Mouse (Mus musculus): ENCODE results near the gene Hirip3. TPM values are rescaled to one million over a fixed set of nuclear protein-coding genes. Genes with fewer than 3 reads are reported as not detected.

The Hirip3 gene
- polyA plus RNA-seq, 1 experiment: 6.6 TPM

DNA sequence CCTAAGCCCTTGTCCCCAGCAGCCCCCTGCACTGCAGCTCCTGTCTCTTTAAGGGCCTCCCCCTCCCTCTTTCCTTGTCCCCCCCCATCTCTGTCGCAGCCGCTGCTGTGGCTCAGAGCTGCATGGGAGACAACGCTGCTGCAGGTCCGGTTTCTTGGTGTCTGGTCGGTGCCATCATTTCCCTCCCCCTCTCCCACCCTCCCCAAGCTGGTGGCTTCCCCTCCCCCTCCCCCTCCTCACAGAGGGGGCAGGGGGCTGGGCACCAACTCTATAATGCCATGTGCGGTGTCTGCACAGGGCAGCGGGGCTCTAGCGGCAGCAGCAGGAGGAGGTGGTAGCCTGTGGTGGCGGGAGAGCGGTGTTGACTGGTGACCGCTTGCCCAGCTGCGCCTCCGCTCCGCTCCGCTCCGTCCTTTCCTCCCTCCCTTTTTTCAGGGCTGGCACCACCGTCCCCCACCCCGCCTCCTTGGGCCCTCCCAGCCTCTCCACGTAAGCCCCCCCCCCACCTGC, 38.5 kb upstream of the Hirip3 start:
- no peaks in the 10 kb centered on the region for H3K4me1 ChIP-seq (ENCODE audit: control insufficient read depth, insufficient read depth, low read length)
- TF ChIP-seq CTCF (conservative IDR thresholded peaks at IDR 0.05; ENCODE audit: insufficient read depth, insufficient read length, low read depth, low read length) (no peak), POLR2A (IDR thresholded peaks at IDR 0.05; ENCODE audit: low read depth, low read length) (no peak)
- no peak overlapping the region for H3K27ac ChIP-seq (ENCODE audit: insufficient read depth, low read depth, low read length)
- no peak for DNase-seq
- H3K36me3 ChIP-seq (ENCODE audit: control insufficient read depth, insufficient read depth, low read length): no peaks in the 10 kb centered on the region
- peak overlapping the region; percentile 60 for H3K4me3 ChIP-seq (ENCODE audit: insufficient read depth, low read depth, low read length)
- no peaks in the 10 kb centered on the region for H3K27me3 ChIP-seq (replicated peaks; ENCODE audit: control insufficient read depth, insufficient read depth, low read length)
- 4% methylated on average over 18 of the region's 19 CpGs for WGBS

DNA sequence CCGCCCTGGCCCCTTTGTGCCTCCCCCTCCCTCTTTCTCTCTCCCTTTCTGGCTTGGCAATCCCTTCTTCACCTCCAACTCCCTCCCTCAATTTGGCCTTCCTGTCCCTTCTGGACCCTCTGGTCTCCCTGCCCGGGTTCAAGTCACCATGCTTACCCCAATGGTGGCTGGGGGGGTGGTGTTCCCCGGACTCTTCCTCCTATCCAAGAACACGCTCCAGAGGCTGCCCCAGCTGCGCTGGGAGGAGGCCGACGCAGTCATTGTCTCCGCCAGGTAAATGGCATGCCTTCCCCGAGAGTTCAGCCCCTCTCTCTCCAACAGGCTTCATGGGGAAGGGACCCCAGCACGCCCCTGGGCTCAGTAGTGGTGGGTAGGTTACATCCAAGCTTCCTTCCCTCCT, 37.8 kb upstream of the Hirip3 start:
- WGBS: 34% methylated on average over 10 of the region's 10 CpGs
- no peak for DNase-seq
- Histone ChIP-seq H3K36me3 (ENCODE audit: control insufficient read depth, insufficient read depth, low read length) (no peaks in the 10 kb centered on the region), H3K4me1 (ENCODE audit: control insufficient read depth, insufficient read depth, low read length) (no peaks in the 10 kb centered on the region), H3K27ac (ENCODE audit: insufficient read depth, low read depth, low read length) (no peak overlapping the region), H3K4me3 (ENCODE audit: insufficient read depth, low read depth, low read length) (no peak overlapping the region), H3K27me3 (replicated peaks; ENCODE audit: control insufficient read depth, insufficient read depth, low read length) (no peaks in the 10 kb centered on the region)
- TF ChIP-seq POLR2A (IDR thresholded peaks at IDR 0.05; ENCODE audit: low read depth, low read length) (no peak), CTCF (conservative IDR thresholded peaks at IDR 0.05; ENCODE audit: insufficient read depth, insufficient read length, low read depth, low read length) (no peak)

DNA sequence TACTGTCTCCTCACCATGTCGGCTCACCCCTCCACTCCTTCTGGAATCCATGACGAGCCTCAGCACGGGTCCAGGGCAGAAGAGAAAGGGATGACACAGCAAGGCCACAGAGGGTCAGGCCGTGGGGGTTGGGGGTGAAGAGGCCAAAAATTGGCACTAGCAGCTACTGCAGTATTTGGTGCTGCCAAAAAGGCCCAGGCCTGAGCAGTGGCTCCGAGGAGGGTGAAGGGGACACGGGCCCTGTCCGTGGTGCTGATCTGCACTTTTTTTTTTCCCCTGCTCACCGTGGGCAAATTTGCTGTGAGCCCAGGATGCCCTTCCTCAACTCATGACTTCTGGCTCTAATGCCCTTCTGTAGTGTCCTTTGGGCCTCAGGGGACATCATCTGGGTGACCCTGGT, 36.4 kb upstream of the Hirip3 start:
- Histone ChIP-seq H3K4me3 (ENCODE audit: insufficient read depth, low read depth, low read length) (no peak overlapping the region), H3K27me3 (replicated peaks; ENCODE audit: control insufficient read depth, insufficient read depth, low read length) (no peaks in the 10 kb centered on the region), H3K4me1 (ENCODE audit: control insufficient read depth, insufficient read depth, low read length) (no peaks in the 10 kb centered on the region), H3K27ac (ENCODE audit: insufficient read depth, low read depth, low read length) (no peak overlapping the region), H3K36me3 (ENCODE audit: control insufficient read depth, insufficient read depth, low read length) (no peaks in the 10 kb centered on the region)
- no peak for DNase-seq
- TF ChIP-seq POLR2A (IDR thresholded peaks at IDR 0.05; ENCODE audit: low read depth, low read length) (no peak), CTCF (conservative IDR thresholded peaks at IDR 0.05; ENCODE audit: insufficient read depth, insufficient read length, low read depth, low read length) (no peak)
- 28% methylated on average over 8 of the region's 8 CpGs for WGBS

DNA sequence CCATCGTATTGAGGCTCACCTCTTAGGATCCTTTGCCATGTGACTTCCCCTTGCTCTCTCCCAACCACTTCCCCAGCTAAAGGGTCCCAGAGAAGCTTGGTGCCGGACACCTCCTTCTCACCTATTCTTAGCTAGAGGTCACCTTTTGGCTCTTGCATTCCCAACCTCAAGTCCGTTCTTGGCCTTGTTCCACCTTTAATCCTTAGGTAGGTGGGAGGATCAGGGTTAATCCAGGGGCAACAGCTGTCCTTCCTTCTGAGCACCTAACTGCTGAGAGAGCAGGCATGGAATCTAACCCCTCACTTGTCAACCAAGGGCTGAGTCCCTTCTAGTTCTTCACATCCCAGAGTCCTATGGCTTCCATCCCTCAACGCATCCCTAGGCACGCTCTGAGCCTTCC, 35.8 kb upstream of the Hirip3 start:
- TF ChIP-seq POLR2A (IDR thresholded peaks at IDR 0.05; ENCODE audit: low read depth, low read length): no peak
- TF ChIP-seq CTCF (conservative IDR thresholded peaks at IDR 0.05; ENCODE audit: insufficient read depth, insufficient read length, low read depth, low read length): no peak
- DNase-seq: no peak
- 69% methylated on average over 5 of the region's 5 CpGs for WGBS
- Histone ChIP-seq H3K4me1 (ENCODE audit: control insufficient read depth, insufficient read depth, low read length) (no peaks in the 10 kb centered on the region), H3K27me3 (replicated peaks; ENCODE audit: control insufficient read depth, insufficient read depth, low read length) (no peaks in the 10 kb centered on the region), H3K27ac (ENCODE audit: insufficient read depth, low read depth, low read length) (no peak overlapping the region), H3K36me3 (ENCODE audit: control insufficient read depth, insufficient read depth, low read length) (no peaks in the 10 kb centered on the region), H3K4me3 (ENCODE audit: insufficient read depth, low read depth, low read length) (no peak overlapping the region)

DNA sequence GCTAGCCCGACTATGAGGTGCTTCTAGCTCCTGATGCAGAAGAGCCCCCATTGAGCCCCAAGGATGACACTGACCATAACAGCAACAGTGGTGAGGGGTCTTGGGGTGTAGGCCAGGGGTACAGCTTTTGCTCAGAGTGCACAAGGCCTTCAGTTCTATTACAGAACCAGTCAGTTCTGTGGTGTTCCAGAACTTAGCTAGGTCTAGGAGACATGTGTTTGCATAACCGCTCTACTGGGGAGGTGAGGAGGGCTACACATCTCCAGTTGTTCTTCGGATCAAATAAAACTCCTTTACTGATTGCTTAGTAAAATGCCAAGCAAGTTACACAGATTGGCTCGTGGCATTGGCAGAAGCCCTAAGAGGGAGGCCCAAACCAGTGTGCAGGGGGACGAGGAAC, 30.2 kb upstream of the Hirip3 start, which contains the start of gene 4930451I11Rik:
Gene 4930451I11Rik, minus strand, starts transcription at position 101 of the 400 bp plus-strand sequence.
- Histone ChIP-seq H3K4me1 (ENCODE audit: control insufficient read depth, insufficient read depth, low read length) (peaks cover 2% of the 10 kb centered on the region; the same call in 1 of the 2 replicates), H3K36me3 (ENCODE audit: control insufficient read depth, insufficient read depth, low read length) (no peaks in the 10 kb centered on the region), H3K27me3 (replicated peaks; ENCODE audit: control insufficient read depth, insufficient read depth, low read length) (no peaks in the 10 kb centered on the region), H3K27ac (ENCODE audit: insufficient read depth, low read depth, low read length) (peak within 1 kb of the TSS; percentile 57; the same call in 1 of the 2 replicates), H3K4me3 (ENCODE audit: insufficient read depth, low read depth, low read length) (peak within 1 kb of the TSS; percentile 41)
- no peak for DNase-seq
- WGBS: 55% methylated on average over 5 of the region's 5 CpGs
- TF ChIP-seq CTCF (conservative IDR thresholded peaks at IDR 0.05; ENCODE audit: insufficient read depth, insufficient read length, low read depth, low read length): no peak
- TF ChIP-seq POLR2A (IDR thresholded peaks at IDR 0.05; ENCODE audit: low read depth, low read length): no peak

DNA sequence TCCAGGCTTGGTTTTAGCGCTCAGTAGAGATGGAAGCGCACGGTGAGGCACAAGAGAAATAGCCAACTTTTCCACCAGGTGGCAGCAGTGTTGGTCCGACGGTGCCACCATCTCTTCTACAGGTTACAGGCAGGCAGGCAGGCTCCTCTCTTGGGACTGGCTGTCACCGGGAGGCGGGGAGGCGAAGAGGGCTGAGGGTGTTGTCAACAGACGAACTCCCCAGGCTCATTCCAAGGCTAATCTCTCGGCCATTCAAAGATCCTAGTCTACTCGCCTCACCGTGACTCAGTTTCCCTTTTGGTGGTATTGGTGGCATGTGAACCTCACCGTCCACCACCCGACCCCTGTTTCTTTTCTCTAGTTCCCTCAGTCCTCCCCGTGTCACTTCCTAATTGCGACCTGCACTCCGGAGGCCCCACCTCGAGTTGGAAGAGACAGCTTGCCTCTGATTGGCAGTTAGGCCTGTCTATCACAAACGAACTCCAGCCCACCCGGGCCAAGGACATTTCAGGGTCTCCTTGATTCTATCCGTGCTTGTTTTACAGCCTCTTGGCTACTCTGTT, 29.7 kb upstream of the Hirip3 start:
- no peaks in the 10 kb centered on the region for H3K27me3 ChIP-seq (replicated peaks; ENCODE audit: control insufficient read depth, insufficient read depth, low read length)
- H3K4me1 ChIP-seq (ENCODE audit: control insufficient read depth, insufficient read depth, low read length): peaks cover 4% of the 10 kb centered on the region; the same call in 1 of the 2 replicates
- TF ChIP-seq CTCF (conservative IDR thresholded peaks at IDR 0.05; ENCODE audit: insufficient read depth, insufficient read length, low read depth, low read length) (peak; percentile 93), POLR2A (IDR thresholded peaks at IDR 0.05; ENCODE audit: low read depth, low read length) (no peak)
- H3K27ac ChIP-seq (ENCODE audit: insufficient read depth, low read depth, low read length): peak overlapping the region; percentile 57; the same call in 1 of the 2 replicates
- peak overlapping the region; percentile 41 for H3K4me3 ChIP-seq (ENCODE audit: insufficient read depth, low read depth, low read length)
- peak; percentile 87 for DNase-seq
- H3K36me3 ChIP-seq (ENCODE audit: control insufficient read depth, insufficient read depth, low read length): no peaks in the 10 kb centered on the region
- WGBS: 1% methylated on average over 21 of the region's 21 CpGs

DNA sequence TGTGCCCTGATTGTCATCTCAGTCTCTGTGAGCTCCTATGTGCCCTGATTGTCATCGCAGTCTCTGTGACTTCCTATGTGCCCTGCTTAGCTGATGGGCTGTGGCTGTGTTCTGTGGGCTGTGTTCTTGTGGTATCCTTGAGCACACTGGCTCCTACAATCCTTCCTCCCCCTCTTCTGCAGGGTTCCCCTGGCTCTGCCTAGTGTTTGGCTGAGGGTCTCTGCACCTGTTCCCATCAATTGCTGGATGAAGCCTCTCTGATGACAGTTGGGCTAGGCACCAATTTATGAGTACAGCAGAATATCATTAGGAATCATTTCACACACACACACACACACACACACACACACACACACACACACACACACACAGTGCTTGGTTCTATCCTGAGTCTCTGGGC, 28.5 kb upstream of the Hirip3 start:
- Histone ChIP-seq H3K4me1 (ENCODE audit: control insufficient read depth, insufficient read depth, low read length) (peaks cover 4% of the 10 kb centered on the region; the same call in 1 of the 2 replicates), H3K27me3 (replicated peaks; ENCODE audit: control insufficient read depth, insufficient read depth, low read length) (no peaks in the 10 kb centered on the region), H3K4me3 (ENCODE audit: insufficient read depth, low read depth, low read length) (no peak overlapping the region), H3K36me3 (ENCODE audit: control insufficient read depth, insufficient read depth, low read length) (no peaks in the 10 kb centered on the region), H3K27ac (ENCODE audit: insufficient read depth, low read depth, low read length) (no peak overlapping the region)
- WGBS: 97% methylated on average over 1 of the region's 1 CpGs
- no peak for DNase-seq
- TF ChIP-seq POLR2A (IDR thresholded peaks at IDR 0.05; ENCODE audit: low read depth, low read length) (no peak), CTCF (conservative IDR thresholded peaks at IDR 0.05; ENCODE audit: insufficient read depth, insufficient read length, low read depth, low read length) (no peak)

Data from kidney, adult 2 months (tissue).